Comparison of ENCODE assay signal across 11 mouse cellular contexts in genomic region chr1:135711126-135711525, GRCm38 (mm10). TPM values are rescaled to one million over a fixed set of nuclear protein-coding genes. Genes with fewer than 3 reads are reported as not detected.
DNase-seq lines count a peak whose midpoint lies in the region; ATAC-seq and TF ChIP-seq lines count a peak whose summit lies in the region.
"Had no signal": no experiment of that assay in that cellular context is flagged by ENCODE, and none has a peak within 500 bp of the region (broad histone marks: within the 10 kb centered on the region; RNA-seq: fewer than 3 reads in every experiment).

No protein-coding gene starts in this region.

- DNase-seq in intestine, embryonic 14.5 days (ENCODE audit: low spot score) = no peak
- DNase-seq in 416B (ENCODE audit: low read depth) (peak; percentile 89), NIH3T3 (ENCODE audit: low read depth) (peak; percentile 68)
- no peak for DNase-seq in spleen, adult 18-20 months
- no peak for DNase-seq in embryo, embryonic 11 days
- DNase-seq: cerebellum, postnatal 25 days; right cerebral cortex, postnatal 4 days had no signal

- ATAC-seq in intestine, embryonic 14.5 days (replicated peaks; ENCODE audit: low FRiP score, low TSS enrichment, low read depth) = 0 out of 2 replicates have a peak, but pooled peaks have one; percentile 57
- no peak for ATAC-seq in intestine, postnatal 0 days
- peak; percentile 62; the same call in 1 of the 2 replicates for ATAC-seq in intestine, embryonic 15.5 days

- no peak for TF ChIP-seq CTCF in intestine, postnatal 0 days (IDR thresholded peaks at IDR 0.05; ENCODE audit: low read depth)

- 19% methylated on average over 7 of the region's 7 CpGs for WGBS in intestine, embryonic 14.5 days
- 30% methylated on average over 7 of the region's 7 CpGs for WGBS in intestine, postnatal 0 days
- 23% methylated on average over 7 of the region's 7 CpGs for WGBS in intestine, embryonic 15.5 days

- H3K9ac ChIP-seq in intestine, embryonic 14.5 days (ENCODE audit: low read length) = no peak overlapping the region
- no peak overlapping the region for H3K9ac ChIP-seq in intestine, postnatal 0 days (ENCODE audit: low read depth, low read length)
- no peak overlapping the region for H3K9ac ChIP-seq in intestine, embryonic 15.5 days
- H3K9ac ChIP-seq: neural tube, embryonic 15.5 days had no signal

- no peak overlapping the region for H3K4me2 ChIP-seq in intestine, embryonic 14.5 days (ENCODE audit: low read length)
- no peak overlapping the region for H3K4me2 ChIP-seq in intestine, postnatal 0 days (replicated peaks; ENCODE audit: low read depth)
- H3K4me2 ChIP-seq in intestine, embryonic 15.5 days (replicated peaks) = no peak overlapping the region
- H3K4me2 ChIP-seq: neural tube, embryonic 15.5 days had no signal

- no peaks in the 10 kb centered on the region for H3K27me3 ChIP-seq in intestine, embryonic 14.5 days (replicated peaks; ENCODE audit: control insufficient read depth, insufficient read depth, low read length)
- no peaks in the 10 kb centered on the region for H3K27me3 ChIP-seq in intestine, postnatal 0 days (replicated peaks; ENCODE audit: control insufficient read depth, insufficient read depth, low read length)
- no peaks in the 10 kb centered on the region for H3K27me3 ChIP-seq in intestine, embryonic 15.5 days (replicated peaks)
- H3K27me3 ChIP-seq: neural tube, embryonic 15.5 days had no signal

- H3K36me3 ChIP-seq in intestine, embryonic 14.5 days (ENCODE audit: control insufficient read depth, insufficient read depth, low read length) = no peaks in the 10 kb centered on the region
- no peaks in the 10 kb centered on the region for H3K36me3 ChIP-seq in intestine, postnatal 0 days (ENCODE audit: control insufficient read depth, insufficient read depth)
- H3K36me3 ChIP-seq in intestine, embryonic 15.5 days = no peaks in the 10 kb centered on the region
- H3K36me3 ChIP-seq: G1E; neural tube, embryonic 15.5 days had no signal

- H3K4me3 ChIP-seq in intestine, embryonic 14.5 days (ENCODE audit: low read depth, low read length) = no peak overlapping the region
- H3K4me3 ChIP-seq in intestine, postnatal 0 days (ENCODE audit: low read depth, low read length) = no peak overlapping the region
- H3K4me3 ChIP-seq in intestine, embryonic 15.5 days (replicated peaks) = no peak overlapping the region
- H3K4me3 ChIP-seq: neural tube, embryonic 15.5 days had no signal

- peak overlapping the region; percentile 27; the same call in 1 of the 2 replicates for H3K27ac ChIP-seq in intestine, embryonic 14.5 days (ENCODE audit: low read depth)
- no peak overlapping the region for H3K27ac ChIP-seq in intestine, postnatal 0 days (ENCODE audit: low read depth, low read length)
- H3K27ac ChIP-seq in intestine, embryonic 15.5 days = no peak overlapping the region
- H3K27ac ChIP-seq: neural tube, embryonic 15.5 days had no signal

- H3K9me3 ChIP-seq in intestine, embryonic 14.5 days (ENCODE audit: control insufficient read depth, low read length) = no peaks in the 10 kb centered on the region
- no peaks in the 10 kb centered on the region for H3K9me3 ChIP-seq in intestine, postnatal 0 days (ENCODE audit: control insufficient read depth)
- no peaks in the 10 kb centered on the region for H3K9me3 ChIP-seq in intestine, embryonic 15.5 days
- H3K9me3 ChIP-seq: neural tube, embryonic 15.5 days had no signal

- peaks cover 7% of the 10 kb centered on the region; the same call in 1 of the 2 replicates for H3K4me1 ChIP-seq in intestine, embryonic 14.5 days (replicated peaks; ENCODE audit: control insufficient read depth, insufficient read depth, low read length)
- H3K4me1 ChIP-seq in intestine, postnatal 0 days (replicated peaks; ENCODE audit: control insufficient read depth, insufficient read depth, low read length) = no peaks in the 10 kb centered on the region
- no peaks in the 10 kb centered on the region for H3K4me1 ChIP-seq in intestine, embryonic 15.5 days (replicated peaks)
- H3K4me1 ChIP-seq: neural tube, embryonic 15.5 days had no signal

RNA-seq across cellular contexts. Expression of gene Csrp1, which starts 8.7 kb away (rescaled TPM):
- 225 and 242 TPM in 2 replicates for polyA plus RNA-seq in intestine, embryonic 14.5 days (2014; fragmentation: Nextera tagmentation; extraction: Ambion mirVana)
- polyA plus RNA-seq in intestine, postnatal 0 days (2015; fragmentation: Nextera tagmentation; extraction: Ambion mirVana) = 284 and 285 TPM in 2 replicates
- 203 and 215 TPM in 2 replicates for polyA plus RNA-seq in intestine, embryonic 15.5 days (2015; fragmentation: Nextera tagmentation; extraction: Ambion mirVana)

RNA-seq across cellular contexts. Expression of gene Phlda3, which starts 54.8 kb away (rescaled TPM):
- 56.0 and 58.2 TPM in 2 replicates for polyA plus RNA-seq in intestine, embryonic 14.5 days (2014; fragmentation: Nextera tagmentation; extraction: Ambion mirVana)
- 22.0 and 22.5 TPM in 2 replicates for polyA plus RNA-seq in intestine, postnatal 0 days (2015; fragmentation: Nextera tagmentation; extraction: Ambion mirVana)
- 44.5 and 44.6 TPM in 2 replicates for polyA plus RNA-seq in intestine, embryonic 15.5 days (2015; fragmentation: Nextera tagmentation; extraction: Ambion mirVana)

Comparison
In these comparisons a context has a peak if more than half of its experiments do, and no peak if none do; other contexts are left out.
1. DNase-seq: peak in 416B (single experiment) and NIH3T3 (single experiment); none in intestine, embryonic 14.5 days (single experiment), spleen, adult 18-20 months (0 of 2) and embryo, embryonic 11 days (single experiment).